Mouse (Mus musculus): ENCODE data around the gene Asah2. TPM values are rescaled to one million over a fixed set of nuclear protein-coding genes. Genes with fewer than 3 reads are reported as not detected.
"Not testable (repeated sequence)": the region's sequence is repeated elsewhere in the genome, so short reads cannot be mapped to it uniquely, and the experiment has no call there.

The Asah2 gene
- polyA plus RNA-seq, 1 experiment from 2014 or later = 1.2 TPM

GRCm38 (mm10) chr19:32090804-32091203 lies 17.2 kb downstream of the Asah2 start:
- H3K27me3 ChIP-seq (ENCODE audit: control insufficient read depth, insufficient read depth, low read length) = no peaks in the 10 kb centered on the region
- no peaks in the 10 kb centered on the region for H3K36me3 ChIP-seq (replicated peaks; ENCODE audit: control insufficient read depth, insufficient read depth, low read depth, low read length)
- no peaks in the 10 kb centered on the region for H3K4me1 ChIP-seq (ENCODE audit: control insufficient read depth, insufficient read depth, low read length)
- H3K9me3 ChIP-seq (replicated peaks; ENCODE audit: control insufficient read depth, low read length) = no peaks in the 10 kb centered on the region
- no peak overlapping the region for H3K9ac ChIP-seq (replicated peaks; ENCODE audit: low read length)
- no peak for DNase-seq (ENCODE audit: low spot score)
- H3K4me3 ChIP-seq (ENCODE audit: low read depth, low read length) = no peak overlapping the region
- H3K4me2 ChIP-seq (ENCODE audit: low read depth, low read length) = no peak overlapping the region
- H3K27ac ChIP-seq (replicated peaks; ENCODE audit: low read depth, low read length) = no peak overlapping the region
- WGBS = 87% methylated on average over 4 of the region's 4 CpGs
- ATAC-seq (replicated peaks; ENCODE audit: insufficient number of reproducible peaks, low FRiP score, low TSS enrichment, low read depth) = no peak

GRCm38 (mm10) chr19:32088570-32088969 lies 19.4 kb downstream of the Asah2 start:
- Histone ChIP-seq H3K27ac (replicated peaks; ENCODE audit: low read depth, low read length) (no peak overlapping the region), H3K27me3 (ENCODE audit: control insufficient read depth, insufficient read depth, low read length) (no peaks in the 10 kb centered on the region), H3K4me2 (ENCODE audit: low read depth, low read length) (no peak overlapping the region), H3K36me3 (replicated peaks; ENCODE audit: control insufficient read depth, insufficient read depth, low read depth, low read length) (no peaks in the 10 kb centered on the region), H3K4me3 (ENCODE audit: low read depth, low read length) (no peak overlapping the region), H3K9me3 (replicated peaks; ENCODE audit: control insufficient read depth, low read length) (no peaks in the 10 kb centered on the region), H3K4me1 (ENCODE audit: control insufficient read depth, insufficient read depth, low read length) (no peaks in the 10 kb centered on the region), H3K9ac (replicated peaks; ENCODE audit: low read length) (no peak overlapping the region)
- DNase-seq (ENCODE audit: low spot score) = no peak
- 76% methylated on average over 1 of the region's 1 CpGs for WGBS
- ATAC-seq (replicated peaks; ENCODE audit: insufficient number of reproducible peaks, low FRiP score, low TSS enrichment, low read depth) = no peak

GRCm38 (mm10) chr19:32087736-32088470 lies 20.1 kb downstream of the Asah2 start:
- DNase-seq (ENCODE audit: low spot score) = no peak
- no peak overlapping the region for H3K9ac ChIP-seq (replicated peaks; ENCODE audit: low read length)
- no peak for ATAC-seq (replicated peaks; ENCODE audit: insufficient number of reproducible peaks, low FRiP score, low TSS enrichment, low read depth)
- no peaks in the 10 kb centered on the region for H3K36me3 ChIP-seq (replicated peaks; ENCODE audit: control insufficient read depth, insufficient read depth, low read depth, low read length)
- H3K4me2 ChIP-seq (ENCODE audit: low read depth, low read length) = no peak overlapping the region
- no peak overlapping the region for H3K27ac ChIP-seq (replicated peaks; ENCODE audit: low read depth, low read length)
- no peaks in the 10 kb centered on the region for H3K27me3 ChIP-seq (ENCODE audit: control insufficient read depth, insufficient read depth, low read length)
- WGBS = 85% methylated on average over 6 of the region's 6 CpGs
- no peaks in the 10 kb centered on the region for H3K9me3 ChIP-seq (replicated peaks; ENCODE audit: control insufficient read depth, low read length)
- H3K4me1 ChIP-seq (ENCODE audit: control insufficient read depth, insufficient read depth, low read length) = no peaks in the 10 kb centered on the region
- H3K4me3 ChIP-seq (ENCODE audit: low read depth, low read length) = no peak overlapping the region

- WGBS = 83% methylated on average over 1 of the region's 1 CpGs
- H3K4me2 ChIP-seq (ENCODE audit: low read depth, low read length); H3K27me3 ChIP-seq (ENCODE audit: control insufficient read depth, insufficient read depth, low read length); DNase-seq (ENCODE audit: low spot score); H3K36me3 ChIP-seq (replicated peaks; ENCODE audit: control insufficient read depth, insufficient read depth, low read depth, low read length); ATAC-seq (replicated peaks; ENCODE audit: insufficient number of reproducible peaks, low FRiP score, low TSS enrichment, low read depth); H3K9me3 ChIP-seq (replicated peaks; ENCODE audit: control insufficient read depth, low read length); H3K4me3 ChIP-seq (ENCODE audit: low read depth, low read length); H3K27ac ChIP-seq (replicated peaks; ENCODE audit: low read depth, low read length); H3K9ac ChIP-seq (replicated peaks; ENCODE audit: low read length); H3K4me1 ChIP-seq (ENCODE audit: control insufficient read depth, insufficient read depth, low read length): not testable (repeated sequence)
These were observed 23.2 kb downstream of the Asah2 start for GRCm38 (mm10) chr19:32084813-32085212.

- no peak overlapping the region for H3K4me2 ChIP-seq (ENCODE audit: low read depth, low read length)
- WGBS = 81% methylated on average over 2 of the region's 2 CpGs
- no peaks in the 10 kb centered on the region for H3K27me3 ChIP-seq (ENCODE audit: control insufficient read depth, insufficient read depth, low read length)
- H3K36me3 ChIP-seq (replicated peaks; ENCODE audit: control insufficient read depth, insufficient read depth, low read depth, low read length) = no peaks in the 10 kb centered on the region
- DNase-seq (ENCODE audit: low spot score) (no peak), ATAC-seq (replicated peaks; ENCODE audit: insufficient number of reproducible peaks, low FRiP score, low TSS enrichment, low read depth) (no peak)
- H3K4me3 ChIP-seq (ENCODE audit: low read depth, low read length) = no peak overlapping the region
- H3K9me3 ChIP-seq (replicated peaks; ENCODE audit: control insufficient read depth, low read length) = no peaks in the 10 kb centered on the region
- H3K4me1 ChIP-seq (ENCODE audit: control insufficient read depth, insufficient read depth, low read length) = no peaks in the 10 kb centered on the region
- H3K9ac ChIP-seq (replicated peaks; ENCODE audit: low read length) = no peak overlapping the region
- no peak overlapping the region for H3K27ac ChIP-seq (replicated peaks; ENCODE audit: low read depth, low read length)
These were observed 37.7 kb downstream of the Asah2 start for GRCm38 (mm10) chr19:32070340-32070739.

GRCm38 (mm10) chr19:32069598-32069997 lies 38.4 kb downstream of the Asah2 start:
- Histone ChIP-seq H3K36me3 (replicated peaks; ENCODE audit: control insufficient read depth, insufficient read depth, low read depth, low read length) (no peaks in the 10 kb centered on the region), H3K27me3 (ENCODE audit: control insufficient read depth, insufficient read depth, low read length) (no peaks in the 10 kb centered on the region), H3K9ac (replicated peaks; ENCODE audit: low read length) (no peak overlapping the region), H3K9me3 (replicated peaks; ENCODE audit: control insufficient read depth, low read length) (no peaks in the 10 kb centered on the region), H3K4me2 (ENCODE audit: low read depth, low read length) (no peak overlapping the region), H3K4me1 (ENCODE audit: control insufficient read depth, insufficient read depth, low read length) (no peaks in the 10 kb centered on the region), H3K4me3 (ENCODE audit: low read depth, low read length) (no peak overlapping the region), H3K27ac (replicated peaks; ENCODE audit: low read depth, low read length) (no peak overlapping the region)
- WGBS = 88% methylated on average over 2 of the region's 2 CpGs
- DNase-seq (ENCODE audit: low spot score) (peak; percentile 10), ATAC-seq (replicated peaks; ENCODE audit: insufficient number of reproducible peaks, low FRiP score, low TSS enrichment, low read depth) (no peak)

- Histone ChIP-seq H3K27ac (replicated peaks; ENCODE audit: low read depth, low read length) (no peak overlapping the region), H3K9me3 (replicated peaks; ENCODE audit: control insufficient read depth, low read length) (no peaks in the 10 kb centered on the region), H3K9ac (replicated peaks; ENCODE audit: low read length) (no peak overlapping the region), H3K27me3 (ENCODE audit: control insufficient read depth, insufficient read depth, low read length) (no peaks in the 10 kb centered on the region), H3K4me3 (ENCODE audit: low read depth, low read length) (no peak overlapping the region), H3K4me1 (ENCODE audit: control insufficient read depth, insufficient read depth, low read length) (no peaks in the 10 kb centered on the region), H3K36me3 (replicated peaks; ENCODE audit: control insufficient read depth, insufficient read depth, low read depth, low read length) (no peaks in the 10 kb centered on the region), H3K4me2 (ENCODE audit: low read depth, low read length) (no peak overlapping the region)
- no peak for ATAC-seq (replicated peaks; ENCODE audit: insufficient number of reproducible peaks, low FRiP score, low TSS enrichment, low read depth)
- 77% methylated on average over 4 of the region's 4 CpGs for WGBS
- DNase-seq (ENCODE audit: low spot score) = no peak
These were observed 40.3 kb downstream of the Asah2 start for GRCm38 (mm10) chr19:32067669-32068068.

GRCm38 (mm10) chr19:32061294-32061693 lies 46.7 kb downstream of the Asah2 start:
- 82% methylated on average over 1 of the region's 1 CpGs for WGBS
- DNase-seq (ENCODE audit: low spot score) (no peak), ATAC-seq (replicated peaks; ENCODE audit: insufficient number of reproducible peaks, low FRiP score, low TSS enrichment, low read depth) (no peak)
- no peaks in the 10 kb centered on the region for H3K9me3 ChIP-seq (replicated peaks; ENCODE audit: control insufficient read depth, low read length)
- H3K4me1 ChIP-seq (ENCODE audit: control insufficient read depth, insufficient read depth, low read length) = no peaks in the 10 kb centered on the region
- H3K4me3 ChIP-seq (ENCODE audit: low read depth, low read length) = no peak overlapping the region
- no peak overlapping the region for H3K9ac ChIP-seq (replicated peaks; ENCODE audit: low read length)
- H3K27ac ChIP-seq (replicated peaks; ENCODE audit: low read depth, low read length) = no peak overlapping the region
- H3K27me3 ChIP-seq (ENCODE audit: control insufficient read depth, insufficient read depth, low read length) = no peaks in the 10 kb centered on the region
- no peak overlapping the region for H3K4me2 ChIP-seq (ENCODE audit: low read depth, low read length)
- H3K36me3 ChIP-seq (replicated peaks; ENCODE audit: control insufficient read depth, insufficient read depth, low read depth, low read length) = no peaks in the 10 kb centered on the region

Data from embryonic facial prominence, embryonic 11.5 days (tissue).